22 mouse cellular contexts compared by ENCODE assay signal in genomic region chr1:156769621-156770297, GRCm38 (mm10). TPM values are rescaled to one million over a fixed set of nuclear protein-coding genes. Genes with fewer than 3 reads are reported as not detected.
DNase-seq lines count a peak whose midpoint lies in the region; ATAC-seq and TF ChIP-seq lines count a peak whose summit lies in the region.
"Had no signal": no experiment of that assay in that cellular context is flagged by ENCODE, and none has a peak within 500 bp of the region (broad histone marks: within the 10 kb centered on the region; RNA-seq: fewer than 3 reads in every experiment).

No protein-coding gene starts in this region.

- ATAC-seq in midbrain, postnatal 0 days (ENCODE audit: low FRiP score) = no peak
- ATAC-seq in limb, embryonic 12.5 days (ENCODE audit: insufficient number of reproducible peaks, insufficient read depth, low FRiP score, low TSS enrichment, low read depth) = no peak
- no peak for ATAC-seq in frontal cortex, adult (ENCODE audit: low TSS enrichment)
- ATAC-seq: activated CD4-positive, CD25-positive, alpha-beta regulatory T cell, adult 4 months; CD4-positive, CD25-positive, alpha-beta regulatory T cell, adult 4 months; forebrain, embryonic 14.5 days; hindbrain, embryonic 16.5 days; intestine, postnatal 0 days had no signal

- H3K4me2 ChIP-seq in midbrain, postnatal 0 days (ENCODE audit: low read depth, low read length, poor library complexity, severe bottlenecking) = no peak overlapping the region
- no peak overlapping the region for H3K4me2 ChIP-seq in limb, embryonic 12.5 days
- H3K4me2 ChIP-seq: liver, embryonic 13.5 days; lung, embryonic 14.5 days; midbrain, embryonic 11.5 days had no signal

- no peaks in the 10 kb centered on the region for H3K36me3 ChIP-seq in midbrain, embryonic 10.5 days
- H3K36me3 ChIP-seq in midbrain, postnatal 0 days (ENCODE audit: insufficient read depth, low read length) = no peaks in the 10 kb centered on the region
- no peaks in the 10 kb centered on the region for H3K36me3 ChIP-seq in limb, embryonic 12.5 days
- H3K36me3 ChIP-seq: liver, embryonic 13.5 days had no signal

- H3K9ac ChIP-seq in midbrain, postnatal 0 days (replicated peaks; ENCODE audit: low read length, poor library complexity, severe bottlenecking) = no peak overlapping the region
- H3K9ac ChIP-seq in limb, embryonic 12.5 days (replicated peaks) = no peak overlapping the region
- H3K9ac ChIP-seq: liver, embryonic 13.5 days; lung, embryonic 14.5 days had no signal

- peaks cover 31% of the 10 kb centered on the region for H3K9me3 ChIP-seq in midbrain, embryonic 10.5 days (replicated peaks)
- H3K9me3 ChIP-seq in midbrain, postnatal 0 days (ENCODE audit: low read length) = no peaks in the 10 kb centered on the region
- H3K9me3 ChIP-seq in limb, embryonic 12.5 days = peaks cover 19% of the 10 kb centered on the region

- no peak for TF ChIP-seq CTCF in midbrain, postnatal 0 days (IDR thresholded peaks at IDR 0.05)

- H3K27ac ChIP-seq in midbrain, embryonic 10.5 days (replicated peaks) = 0 out of 2 replicates have a peak overlapping the region, but pooled peaks have one; percentile 23
- H3K27ac ChIP-seq in midbrain, postnatal 0 days (ENCODE audit: low read depth, low read length) = no peak overlapping the region
- H3K27ac ChIP-seq in limb, embryonic 12.5 days = peak overlapping the region; percentile 50
- H3K27ac ChIP-seq: heart, embryonic 10.5 days; kidney, postnatal 0 days; liver, embryonic 13.5 days; macrophage had no signal

- H3K4me3 ChIP-seq in midbrain, embryonic 10.5 days = no peak overlapping the region
- H3K4me3 ChIP-seq in midbrain, postnatal 0 days (ENCODE audit: low read depth, low read length) = no peak overlapping the region
- H3K4me3 ChIP-seq in limb, embryonic 12.5 days (replicated peaks) = no peak overlapping the region
- H3K4me3 ChIP-seq: heart, embryonic 10.5 days; liver, embryonic 13.5 days had no signal

- peaks cover 24% of the 10 kb centered on the region for H3K27me3 ChIP-seq in midbrain, embryonic 10.5 days (ENCODE audit: low read depth, poor library complexity, severe bottlenecking)
- H3K27me3 ChIP-seq in midbrain, postnatal 0 days (ENCODE audit: insufficient read depth, low read length) = no peaks in the 10 kb centered on the region
- no peaks in the 10 kb centered on the region for H3K27me3 ChIP-seq in limb, embryonic 12.5 days
- H3K27me3 ChIP-seq: liver, embryonic 13.5 days had no signal

- 83% methylated on average over 18 of the region's 18 CpGs for WGBS in midbrain, embryonic 10.5 days
- WGBS in midbrain, postnatal 0 days = 82% methylated on average over 18 of the region's 18 CpGs
- WGBS in limb, embryonic 12.5 days = 77% methylated on average over 18 of the region's 18 CpGs

- peak; percentile 58 for DNase-seq in gastrocnemius, adult 18-20 months (ENCODE audit: low spot score)
- DNase-seq in gastrocnemius, postnatal 10 days = no peak
- no peak for DNase-seq in midbrain, embryonic 10.5 days (ENCODE audit: low spot score)
- no peak for DNase-seq in midbrain, postnatal 0 days (ENCODE audit: low spot score)
- no peak for DNase-seq in urinary bladder, postnatal 36 days (ENCODE audit: low spot score in 2 of 2)
- DNase-seq: adrenal gland, postnatal 14 days; cerebellum, adult 9-11 months; layer of hippocampus, postnatal 36 days; liver, embryonic 13.5 days; lung, embryonic 14.5 days; right cerebral cortex, postnatal 4 days had no signal

- H3K4me1 ChIP-seq in midbrain, embryonic 10.5 days = 0 out of 2 replicates have a peak, but pooled peaks cover 8% of the 10 kb centered on the region
- H3K4me1 ChIP-seq in midbrain, postnatal 0 days (ENCODE audit: insufficient read depth, low read length) = no peaks in the 10 kb centered on the region
- H3K4me1 ChIP-seq in limb, embryonic 12.5 days (replicated peaks) = peaks cover 11% of the 10 kb centered on the region
- H3K4me1 ChIP-seq: liver, embryonic 13.5 days had no signal

RNA-seq across cellular contexts. Expression of gene Fam20b, which starts 50.9 kb away (rescaled TPM):
- 10 to 100 TPM; 30.4 to 37.9 TPM for total RNA-seq in gastrocnemius, adult 18-20 months (2021)
- total RNA-seq in gastrocnemius, postnatal 10 days (2021) = 10 to 100 TPM; 29.7 to 31.6 TPM
- polyA plus RNA-seq in midbrain, embryonic 10.5 days (2016; fragmentation: Nextera tagmentation; extraction: Ambion mirVana) = 16.6 and 19.9 TPM in 2 replicates
- total RNA-seq in midbrain, postnatal 0 days (2014; rRNA removed) = 69.9 and 74.3 TPM in 2 replicates
- 30.0 and 32.3 TPM in 2 replicates for polyA plus RNA-seq in midbrain, postnatal 0 days (2015; fragmentation: Nextera tagmentation; extraction: Ambion mirVana)
- 24.3 and 25.6 TPM in 2 replicates for polyA plus RNA-seq in limb, embryonic 12.5 days (2016; fragmentation: Nextera tagmentation; extraction: Ambion mirVana)
